Mouse (Mus musculus): Measurements from ENCODE around the gene Fcho2. TPM values are rescaled to one million over a fixed set of nuclear protein-coding genes. Genes with fewer than 3 reads are reported as not detected.
A peak's percentile ranks its signal among the peaks of the same experiment; 100 is the strongest.
"Not testable (repeated sequence)": the region's sequence is repeated elsewhere in the genome, so short reads cannot be mapped to it uniquely, and the experiment has no call there.

Gene Fcho2
- polyA plus RNA-seq, 1 experiment from 2014 or later, result 31.2 TPM

- 80% methylated on average over 4 of the region's 4 CpGs for WGBS
Observed at GRCm38 (mm10) chr13:98825574-98825973, 10.3 kb upstream of the Fcho2 start.

GRCm38 (mm10) chr13:98819094-98819493 lies 3.8 kb upstream of the Fcho2 start:
- no peak for ATAC-seq
- Histone ChIP-seq H3K36me3 (ENCODE audit: control insufficient read depth, insufficient read depth, low read length) (no peaks in the 10 kb centered on the region), H3K4me3 (ENCODE audit: low read length) (no peak overlapping the region), H3K9ac (ENCODE audit: low read depth, low read length) (0 out of 2 replicates have a peak overlapping the region, but pooled peaks have one; percentile 30), H3K27ac (ENCODE audit: low read length) (peak overlapping the region; percentile 82), H3K4me2 (ENCODE audit: low read depth, low read length) (no peak overlapping the region), H3K27me3 (replicated peaks; ENCODE audit: control insufficient read depth, insufficient read depth, low read length) (no peaks in the 10 kb centered on the region), H3K4me1 (ENCODE audit: control insufficient read depth, insufficient read depth, low read length) (peaks cover 9% of the 10 kb centered on the region; the same call in 1 of the 2 replicates), H3K9me3 (ENCODE audit: control insufficient read depth, low read length) (no peaks in the 10 kb centered on the region)
- 40% methylated on average over 2 of the region's 2 CpGs for WGBS

More at GRCm38 (mm10) chr13:98825574-98825973, 10.3 kb upstream of the Fcho2 start:
- Histone ChIP-seq H3K4me1 (ENCODE audit: control insufficient read depth, insufficient read depth, low read length) (no peaks in the 10 kb centered on the region), H3K36me3 (ENCODE audit: control insufficient read depth, insufficient read depth, low read length) (no peaks in the 10 kb centered on the region), H3K4me2 (ENCODE audit: low read depth, low read length) (no peak overlapping the region), H3K27ac (ENCODE audit: low read length) (no peak overlapping the region), H3K9ac (ENCODE audit: low read depth, low read length) (no peak overlapping the region), H3K27me3 (replicated peaks; ENCODE audit: control insufficient read depth, insufficient read depth, low read length) (no peaks in the 10 kb centered on the region), H3K4me3 (ENCODE audit: low read length) (no peak overlapping the region), H3K9me3 (ENCODE audit: control insufficient read depth, low read length) (no peaks in the 10 kb centered on the region)
- no peak for ATAC-seq

- no peaks in the 10 kb centered on the region for H3K36me3 ChIP-seq (ENCODE audit: control insufficient read depth, insufficient read depth, low read length)
- peak overlapping the region; percentile 82 for H3K27ac ChIP-seq (ENCODE audit: low read length)
- no peaks in the 10 kb centered on the region for H3K27me3 ChIP-seq (replicated peaks; ENCODE audit: control insufficient read depth, insufficient read depth, low read length)
- H3K4me1 ChIP-seq (ENCODE audit: control insufficient read depth, insufficient read depth, low read length), result peaks cover 9% of the 10 kb centered on the region; the same call in 1 of the 2 replicates
- WGBS, result 44% methylated on average over 4 of the region's 4 CpGs
- no peaks in the 10 kb centered on the region for H3K9me3 ChIP-seq (ENCODE audit: control insufficient read depth, low read length)
- ATAC-seq, result no peak
- no peak overlapping the region for H3K9ac ChIP-seq (ENCODE audit: low read depth, low read length)
- no peak overlapping the region for H3K4me3 ChIP-seq (ENCODE audit: low read length)
- H3K4me2 ChIP-seq (ENCODE audit: low read depth, low read length), result no peak overlapping the region
Observed at GRCm38 (mm10) chr13:98818205-98818604, 3.0 kb upstream of the Fcho2 start.

- Histone ChIP-seq H3K4me1 (ENCODE audit: control insufficient read depth, insufficient read depth, low read length) (peaks cover 9% of the 10 kb centered on the region; the same call in 1 of the 2 replicates), H3K36me3 (ENCODE audit: control insufficient read depth, insufficient read depth, low read length) (no peaks in the 10 kb centered on the region), H3K27me3 (replicated peaks; ENCODE audit: control insufficient read depth, insufficient read depth, low read length) (no peaks in the 10 kb centered on the region), H3K27ac (ENCODE audit: low read length) (peak overlapping the region; percentile 82), H3K9me3 (ENCODE audit: control insufficient read depth, low read length) (no peaks in the 10 kb centered on the region), H3K4me2 (ENCODE audit: low read depth, low read length) (no peak overlapping the region), H3K4me3 (ENCODE audit: low read length) (no peak overlapping the region), H3K9ac (ENCODE audit: low read depth, low read length) (no peak overlapping the region)
- WGBS, result 36% methylated on average over 4 of the region's 4 CpGs
- ATAC-seq, result no peak
Observed at GRCm38 (mm10) chr13:98817766-98818165, 2.5 kb upstream of the Fcho2 start.

GRCm38 (mm10) chr13:98816981-98817660 lies 1.9 kb upstream of the Fcho2 start:
- ATAC-seq; H3K27me3 ChIP-seq (replicated peaks; ENCODE audit: control insufficient read depth, insufficient read depth, low read length); H3K4me3 ChIP-seq (ENCODE audit: low read length); H3K9me3 ChIP-seq (ENCODE audit: control insufficient read depth, low read length); H3K4me2 ChIP-seq (ENCODE audit: low read depth, low read length); H3K27ac ChIP-seq (ENCODE audit: low read length); H3K9ac ChIP-seq (ENCODE audit: low read depth, low read length); H3K36me3 ChIP-seq (ENCODE audit: control insufficient read depth, insufficient read depth, low read length); H3K4me1 ChIP-seq (ENCODE audit: control insufficient read depth, insufficient read depth, low read length): not testable (repeated sequence)
- WGBS, result 77% methylated on average over 4 of the region's 4 CpGs

GRCm38 (mm10) chr13:98816571-98816970 lies 1.3 kb upstream of the Fcho2 start:
- Histone ChIP-seq H3K9me3 (ENCODE audit: control insufficient read depth, low read length) (no peaks in the 10 kb centered on the region), H3K4me1 (ENCODE audit: control insufficient read depth, insufficient read depth, low read length) (peaks cover 9% of the 10 kb centered on the region), H3K27ac (ENCODE audit: low read length) (peak overlapping the region; percentile 68), H3K4me3 (ENCODE audit: low read length) (no peak overlapping the region), H3K9ac (ENCODE audit: low read depth, low read length) (no peak overlapping the region), H3K27me3 (replicated peaks; ENCODE audit: control insufficient read depth, insufficient read depth, low read length) (no peaks in the 10 kb centered on the region), H3K4me2 (ENCODE audit: low read depth, low read length) (no peak overlapping the region), H3K36me3 (ENCODE audit: control insufficient read depth, insufficient read depth, low read length) (no peaks in the 10 kb centered on the region)
- WGBS, result 79% methylated on average over 9 of the region's 9 CpGs
- ATAC-seq, result no peak

GRCm38 (mm10) chr13:98814275-98815040 lies 791 bp downstream of the Fcho2 start:
- Histone ChIP-seq H3K4me3 (ENCODE audit: low read length) (peak overlapping the region; percentile 91), H3K36me3 (ENCODE audit: control insufficient read depth, insufficient read depth, low read length) (no peaks in the 10 kb centered on the region), H3K27ac (ENCODE audit: low read length) (peak overlapping the region; percentile 98), H3K4me1 (ENCODE audit: control insufficient read depth, insufficient read depth, low read length) (peaks cover 11% of the 10 kb centered on the region), H3K27me3 (replicated peaks; ENCODE audit: control insufficient read depth, insufficient read depth, low read length) (no peaks in the 10 kb centered on the region), H3K9ac (ENCODE audit: low read depth, low read length) (peak overlapping the region; percentile 98), H3K4me2 (ENCODE audit: low read depth, low read length) (peak overlapping the region; percentile 57), H3K9me3 (ENCODE audit: control insufficient read depth, low read length) (no peaks in the 10 kb centered on the region)
- under 1% methylated on average over 79 of the region's 81 CpGs for WGBS
- ATAC-seq, result peak; percentile 29

- 19% methylated on average over 12 of the region's 12 CpGs for WGBS
- H3K4me2 ChIP-seq (ENCODE audit: low read depth, low read length), result peak overlapping the region; percentile 57
- peak overlapping the region; percentile 98 for H3K9ac ChIP-seq (ENCODE audit: low read depth, low read length)
- H3K4me3 ChIP-seq (ENCODE audit: low read length), result peak overlapping the region; percentile 91
- H3K4me1 ChIP-seq (ENCODE audit: control insufficient read depth, insufficient read depth, low read length), result peaks cover 10% of the 10 kb centered on the region
- H3K27me3 ChIP-seq (replicated peaks; ENCODE audit: control insufficient read depth, insufficient read depth, low read length), result no peaks in the 10 kb centered on the region
- H3K27ac ChIP-seq (ENCODE audit: low read length), result peak overlapping the region; percentile 98
- no peak for ATAC-seq
- H3K9me3 ChIP-seq (ENCODE audit: control insufficient read depth, low read length), result no peaks in the 10 kb centered on the region
- H3K36me3 ChIP-seq (ENCODE audit: control insufficient read depth, insufficient read depth, low read length), result no peaks in the 10 kb centered on the region
Observed at GRCm38 (mm10) chr13:98813596-98814274, 1.5 kb downstream of the Fcho2 start.

- Histone ChIP-seq H3K4me3 (ENCODE audit: low read length) (peak overlapping the region; percentile 91), H3K36me3 (ENCODE audit: control insufficient read depth, insufficient read depth, low read length) (no peaks in the 10 kb centered on the region)
- 68% methylated on average over 2 of the region's 2 CpGs for WGBS
Observed at GRCm38 (mm10) chr13:98813167-98813566, 2.1 kb downstream of the Fcho2 start.

More at GRCm38 (mm10) chr13:98813167-98813566, 2.1 kb downstream of the Fcho2 start:
- Histone ChIP-seq H3K4me2 (ENCODE audit: low read depth, low read length) (peak overlapping the region; percentile 57), H3K9ac (ENCODE audit: low read depth, low read length) (no peak overlapping the region; the same call in 1 of the 2 replicates), H3K27me3 (replicated peaks; ENCODE audit: control insufficient read depth, insufficient read depth, low read length) (no peaks in the 10 kb centered on the region), H3K9me3 (ENCODE audit: control insufficient read depth, low read length) (no peaks in the 10 kb centered on the region), H3K27ac (ENCODE audit: low read length) (no peak overlapping the region), H3K4me1 (ENCODE audit: control insufficient read depth, insufficient read depth, low read length) (peaks cover 9% of the 10 kb centered on the region)
- no peak for ATAC-seq

All from intestine, embryonic 16.5 days (tissue).